Mouse (Mus musculus) liver, embryonic 16.5 days (tissue): ENCODE measurements around the gene Gale. TPM values are rescaled to one million over a fixed set of nuclear protein-coding genes. Genes with fewer than 3 reads are reported as not detected.
A peak's percentile ranks its signal among the peaks of the same experiment; 100 is the strongest.

ENCODE experiments used
- ATAC-seq: fragments of 200-750 bp; cut with Nextera tagmentation; 2 replicates; pipeline ENCODE4 v1.8.0; 2017; ENCODE audit warnings: low read depth, mild to moderate bottlenecking, moderate number of reproducible peaks, moderate library complexity
- H3K27ac ChIP-seq: fragments of 300-500 bp; sonication (generic); 2 replicates; pipeline ENCODE4 v1.5.1; 2014; ENCODE audit warnings: mild to moderate bottlenecking, low read length
- H3K27me3 ChIP-seq: fragments of 300-500 bp; sonication (generic); 2 replicates; pipeline ENCODE4 v1.6.1; 2014; ENCODE audit warnings: low read depth, low read length, mixed read lengths; ENCODE audit not compliant: control insufficient read depth, insufficient read depth
- H3K36me3 ChIP-seq: fragments of 300-500 bp; sonication (generic); 2 replicates; pipeline ENCODE4 v1.6.1; 2014; ENCODE audit warnings: mild to moderate bottlenecking; ENCODE audit not compliant: control insufficient read depth, insufficient read depth
- H3K4me1 ChIP-seq: fragments of 300-500 bp; sonication (generic); 2 replicates; pipeline ENCODE4 v1.6.1; 2014; ENCODE audit warnings: low read depth, low read length, mixed read lengths; ENCODE audit not compliant: control insufficient read depth
- H3K4me2 ChIP-seq: fragments of 300-500 bp; sonication (generic); 2 replicates; pipeline ENCODE4 v1.6.1; 2014; ENCODE audit warnings: low read depth, low read length, mixed read lengths
- H3K4me3 ChIP-seq: fragments of 300-500 bp; sonication (generic); 2 replicates; pipeline ENCODE4 v1.5.1; 2014; ENCODE audit warnings: low read depth, mild to moderate bottlenecking, low read length
- H3K9ac ChIP-seq: fragments of 300-500 bp; sonication (generic); 2 replicates; pipeline ENCODE4 v1.6.1; 2014; ENCODE audit warnings: low read depth, low read length
- H3K9me3 ChIP-seq: fragments of 300-500 bp; sonication (generic); replicated peaks from 2 replicates; pipeline ENCODE4 v1.6.1; 2016; ENCODE audit warnings: low read length; ENCODE audit not compliant: control insufficient read depth
- WGBS: fragments of 180-500 bp; shearing (Covaris S2); extraction: QIAGEN DNeasy Blood & Tissue Kit; methylation state at CpG from one replicate; pipeline ENCODE4 v1.1.7; 2014; ENCODE audit not compliant: insufficient replicate concordance; 5-methylcytosine and 5-hydroxymethylcytosine counted together
- polyA plus RNA-seq: library from polyadenylated mRNA; unstranded; fragments of >200 nt; fragmentation: Nextera tagmentation; extraction: Ambion mirVana; gene quantifications from 2 replicates; pipeline ENCODE4 v1.2.1, GENCODE M21; 2015

The Gale gene
- polyA plus RNA-seq, 1 experiment from 2014 or later: 37.6 TPM

DNA sequence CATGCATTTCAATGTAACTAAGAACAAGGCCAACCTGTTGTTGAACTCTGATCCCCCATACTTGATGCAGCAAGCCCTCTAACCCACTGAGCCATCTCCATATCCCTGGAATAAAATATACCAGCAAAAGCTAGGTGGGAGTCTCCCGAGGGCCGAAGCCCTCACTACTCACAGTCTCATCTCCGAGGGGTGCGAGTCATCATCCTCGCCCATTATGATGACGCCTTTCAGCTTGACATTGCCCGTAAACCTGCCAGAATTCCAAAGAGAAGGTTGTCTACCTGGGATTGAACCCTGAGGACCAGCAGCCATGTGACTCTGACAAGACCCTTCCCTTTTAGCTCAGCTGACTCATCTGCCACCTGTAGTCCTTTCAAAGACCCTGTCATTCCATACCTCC, 22.2 kb downstream of the Gale start:
- Histone ChIP-seq H3K4me3 (peak overlapping the region; percentile 84), H3K27ac (peak overlapping the region; percentile 96), H3K36me3 (peaks cover 26% of the 10 kb centered on the region), H3K4me1 (peaks cover 33% of the 10 kb centered on the region), H3K9ac (peak overlapping the region; percentile 91), H3K27me3 (no peaks in the 10 kb centered on the region), H3K4me2 (peak overlapping the region; percentile 92), H3K9me3 (no peaks in the 10 kb centered on the region)
- 74% methylated on average over 7 of the region's 7 CpGs for WGBS
- no peak for ATAC-seq

DNA sequence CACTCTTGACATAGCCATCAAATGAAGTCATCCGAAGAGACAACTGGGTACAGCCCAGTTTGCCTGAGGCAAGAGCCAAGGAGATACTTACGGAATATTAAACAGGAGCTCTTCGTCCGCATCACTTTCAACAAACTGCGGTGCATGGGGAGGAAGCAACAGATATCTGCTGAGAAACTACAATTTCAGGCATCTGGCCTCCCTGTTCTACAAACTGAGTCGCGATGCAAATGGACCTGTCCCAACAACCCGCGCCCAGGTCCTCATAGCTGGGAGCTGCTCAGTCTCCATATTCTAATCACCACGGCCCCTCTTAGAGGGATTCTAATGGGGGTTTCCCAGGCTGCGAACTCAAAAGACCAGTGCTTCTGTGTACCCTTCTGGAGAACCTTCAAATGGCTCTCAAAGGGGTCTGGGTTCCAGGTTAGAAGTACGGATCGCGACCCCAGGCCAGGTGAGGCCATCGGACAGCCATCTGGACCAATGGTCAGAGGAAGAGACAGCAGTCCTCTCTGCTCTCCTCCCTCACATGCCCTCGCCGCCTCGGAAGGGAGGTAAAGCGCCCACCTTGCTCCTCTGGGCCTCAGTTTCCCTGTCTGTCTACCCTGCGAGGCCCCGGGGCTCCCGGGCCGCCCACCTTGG, 22.9 kb downstream of the Gale start:
- Histone ChIP-seq H3K4me2 (peak overlapping the region; percentile 92), H3K27me3 (no peaks in the 10 kb centered on the region), H3K9me3 (no peaks in the 10 kb centered on the region), H3K4me3 (peak overlapping the region; percentile 84), H3K27ac (peak overlapping the region; percentile 96), H3K4me1 (peaks cover 33% of the 10 kb centered on the region), H3K36me3 (peaks cover 26% of the 10 kb centered on the region), H3K9ac (peak overlapping the region; percentile 91)
- no peak for ATAC-seq
- 8% methylated on average over 23 of the region's 23 CpGs for WGBS

DNA sequence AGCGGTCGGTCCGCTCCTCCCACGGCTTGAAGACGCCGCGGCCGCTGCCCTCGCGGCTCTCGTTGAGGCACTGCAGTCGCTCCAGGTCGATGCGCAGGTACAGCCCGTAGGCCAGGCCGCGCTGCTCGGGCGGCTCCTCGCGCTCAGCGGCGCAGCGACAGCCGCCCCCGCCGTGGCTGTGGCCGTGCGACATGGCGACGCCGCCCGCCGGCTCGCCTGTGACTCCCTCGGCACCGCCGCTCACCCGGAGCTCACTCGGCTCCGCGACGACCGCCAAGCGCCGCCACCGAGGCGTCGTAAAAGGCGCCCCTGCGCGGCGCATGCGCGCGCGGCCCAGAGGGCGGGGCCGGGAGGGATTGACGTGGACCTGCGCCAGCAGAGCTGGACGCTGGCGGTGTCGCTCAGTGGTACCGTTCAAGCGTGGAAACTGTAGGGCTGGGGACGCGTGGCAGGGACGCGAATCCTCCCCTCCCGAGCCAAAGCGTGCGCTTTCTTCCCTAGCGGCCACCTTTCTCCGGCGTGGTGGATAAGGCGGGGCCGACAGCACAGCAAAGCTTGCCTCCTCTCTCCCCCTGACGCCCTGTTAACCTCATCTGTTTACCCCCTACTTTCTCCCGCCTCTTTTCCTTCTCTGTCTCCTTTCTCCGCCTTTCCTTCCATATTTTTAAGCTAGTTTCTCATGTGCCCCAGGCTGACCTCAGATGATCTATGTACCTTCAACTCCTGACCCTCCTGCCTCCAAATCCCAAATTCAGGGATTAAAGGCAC, 23.6 kb downstream of the Gale start, which contains the start of gene Pithd1:
Gene Pithd1, minus strand, starts transcription at position 322 of the 768 bp plus-strand sequence.
- ATAC-seq: peak; percentile 86
- WGBS: under 1% methylated on average over 79 of the region's 81 CpGs
- Histone ChIP-seq H3K27me3 (no peaks in the 10 kb centered on the region), H3K4me2 (peak within 1 kb of the TSS; percentile 92), H3K4me1 (peaks cover 33% of the 10 kb centered on the region), H3K4me3 (peak within 1 kb of the TSS; percentile 84), H3K9me3 (peaks cover 3% of the 10 kb centered on the region; the same call in 1 of the 2 replicates), H3K27ac (peak within 1 kb of the TSS; percentile 96), H3K9ac (peak within 1 kb of the TSS; percentile 91), H3K36me3 (peaks cover 21% of the 10 kb centered on the region)

DNA sequence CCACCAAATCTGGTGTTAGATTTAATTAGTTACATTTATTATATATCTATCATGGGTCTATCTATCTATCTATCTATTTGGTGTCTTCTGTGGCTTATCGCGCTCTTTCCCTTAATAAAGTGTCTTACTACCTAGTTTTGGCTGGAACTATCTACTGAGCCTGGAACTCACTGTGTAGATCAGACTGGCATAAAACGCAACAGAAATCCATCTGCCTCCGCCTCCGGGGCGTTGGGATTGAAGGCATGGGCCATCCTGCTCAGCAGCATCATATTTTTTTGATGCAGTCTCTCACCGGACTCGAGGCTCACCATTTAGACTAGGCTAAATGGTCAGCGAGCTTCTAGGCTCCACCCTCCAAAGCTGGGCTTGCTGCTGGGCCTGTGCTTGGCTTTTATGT, 24.2 kb downstream of the Gale start:
- H3K9ac ChIP-seq: peak overlapping the region; percentile 91
- H3K4me3 ChIP-seq: peak overlapping the region; percentile 84
- peak overlapping the region; percentile 96 for H3K27ac ChIP-seq
- H3K9me3 ChIP-seq: peaks cover 3% of the 10 kb centered on the region; the same call in 1 of the 2 replicates
- H3K27me3 ChIP-seq: no peaks in the 10 kb centered on the region
- no peak for ATAC-seq
- H3K36me3 ChIP-seq: peaks cover 19% of the 10 kb centered on the region
- H3K4me2 ChIP-seq: peak overlapping the region; percentile 92
- peaks cover 33% of the 10 kb centered on the region for H3K4me1 ChIP-seq
- 68% methylated on average over 9 of the region's 9 CpGs for WGBS

DNA sequence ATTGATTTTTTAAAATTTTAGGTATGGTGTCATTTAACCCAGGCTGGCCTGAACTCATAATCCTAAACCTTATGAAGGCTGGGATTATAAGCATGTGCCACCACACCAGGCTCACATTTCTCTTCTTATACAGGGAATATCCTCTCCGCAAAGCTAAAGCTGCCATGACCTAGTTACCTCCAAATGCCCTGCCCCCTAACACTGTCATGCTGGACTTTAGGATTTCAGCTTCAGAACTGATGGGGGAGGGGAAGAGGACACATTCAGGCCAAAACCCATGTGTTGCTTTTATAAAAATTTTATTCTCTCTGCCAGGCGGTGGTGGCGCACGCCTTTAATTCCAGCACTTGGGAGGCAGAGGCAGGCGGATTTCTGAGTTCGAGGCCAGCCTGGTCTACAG, 30.4 kb downstream of the Gale start:
- no peak overlapping the region for H3K9ac ChIP-seq
- no peaks in the 10 kb centered on the region for H3K27me3 ChIP-seq
- WGBS: 81% methylated on average over 6 of the region's 6 CpGs
- ATAC-seq: no peak; the same call in 1 of the 2 replicates
- H3K4me1 ChIP-seq: no peaks in the 10 kb centered on the region
- H3K4me2 ChIP-seq: no peak overlapping the region
- H3K4me3 ChIP-seq: no peak overlapping the region
- H3K27ac ChIP-seq: 0 out of 2 replicates have a peak overlapping the region, but pooled peaks have one; percentile 4
- H3K36me3 ChIP-seq: no peaks in the 10 kb centered on the region
- peaks cover 3% of the 10 kb centered on the region; the same call in 1 of the 2 replicates for H3K9me3 ChIP-seq

DNA sequence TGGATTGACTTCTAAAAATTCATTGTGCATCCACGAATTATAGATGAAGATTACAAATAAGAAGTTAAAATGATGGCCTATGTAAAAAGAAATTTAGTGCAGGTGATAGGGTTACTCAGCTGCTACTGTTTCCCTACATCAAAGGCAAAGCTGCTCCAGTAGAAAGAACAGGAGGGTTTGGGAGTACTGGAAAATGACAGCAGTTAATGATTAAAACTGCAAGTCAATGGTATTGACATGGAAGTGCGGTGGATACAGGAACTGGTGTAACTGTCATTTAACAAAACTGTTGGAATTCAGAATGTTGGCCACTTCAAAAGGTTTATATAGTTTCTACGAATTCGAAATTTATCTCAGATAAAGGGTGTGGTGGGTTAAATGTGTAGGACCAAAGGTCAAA, 31.6 kb downstream of the Gale start:
- Histone ChIP-seq H3K9me3 (peaks cover 3% of the 10 kb centered on the region; the same call in 1 of the 2 replicates), H3K27ac (peak overlapping the region; percentile 29; the same call in 1 of the 2 replicates), H3K4me2 (no peak overlapping the region), H3K36me3 (no peaks in the 10 kb centered on the region), H3K27me3 (no peaks in the 10 kb centered on the region), H3K4me3 (no peak overlapping the region), H3K9ac (no peak overlapping the region), H3K4me1 (no peaks in the 10 kb centered on the region)
- 64% methylated on average over 4 of the region's 4 CpGs for WGBS
- peak; percentile 35; the same call in 1 of the 2 replicates for ATAC-seq

DNA sequence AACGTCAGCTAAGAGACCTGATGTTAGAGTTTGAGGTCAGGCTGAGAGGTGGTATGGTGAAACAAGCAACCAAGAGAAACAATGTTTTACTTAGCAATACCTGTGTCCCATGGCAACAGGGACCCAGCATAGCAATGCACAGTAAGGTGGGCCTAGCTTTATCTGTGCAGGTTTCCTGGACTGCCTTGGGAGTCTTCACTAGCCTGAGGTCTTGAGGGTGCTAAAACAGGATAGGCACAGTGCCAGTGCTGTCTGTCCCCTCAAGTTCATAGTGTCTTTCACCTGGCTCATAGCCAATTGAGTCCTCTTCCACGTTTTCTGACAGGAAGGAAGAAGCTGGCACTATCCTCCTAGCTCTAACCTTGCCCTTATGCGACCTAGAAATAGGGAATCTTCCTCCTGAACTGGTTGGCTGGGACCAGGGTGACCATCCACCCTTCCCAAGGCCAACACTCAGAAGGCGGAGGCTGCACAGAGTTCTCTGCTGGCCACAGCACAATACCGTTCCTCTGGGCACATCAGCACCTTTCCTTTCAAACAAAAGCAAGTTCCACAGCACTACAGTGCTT, 40.7 kb downstream of the Gale start:
- no peak overlapping the region for H3K4me2 ChIP-seq
- no peak for ATAC-seq
- no peaks in the 10 kb centered on the region for H3K9me3 ChIP-seq
- H3K27me3 ChIP-seq: no peaks in the 10 kb centered on the region
- 79% methylated on average over 5 of the region's 5 CpGs for WGBS
- peaks cover 53% of the 10 kb centered on the region for H3K36me3 ChIP-seq
- H3K9ac ChIP-seq: no peak overlapping the region
- no peaks in the 10 kb centered on the region for H3K4me1 ChIP-seq
- no peak overlapping the region for H3K27ac ChIP-seq
- no peak overlapping the region for H3K4me3 ChIP-seq

DNA sequence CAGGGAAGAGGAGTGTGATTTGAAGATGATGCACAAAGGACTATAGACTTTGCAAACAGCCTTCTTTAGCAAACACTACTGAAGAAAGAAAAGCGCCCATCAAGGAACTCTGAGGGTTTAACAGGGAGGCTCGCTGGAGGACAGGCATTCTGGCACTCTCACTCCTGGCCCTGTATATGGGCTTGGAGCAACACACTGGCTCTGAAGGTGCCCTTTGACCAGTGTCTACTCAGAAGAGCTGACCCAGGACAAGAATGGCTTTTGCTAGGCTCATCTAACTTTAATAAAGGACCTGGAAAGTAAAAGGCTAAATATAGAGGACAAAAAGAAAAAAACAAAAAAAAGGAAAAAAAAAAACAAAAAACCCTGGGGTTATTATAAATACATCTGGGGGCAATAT, 41.4 kb downstream of the Gale start:
- Histone ChIP-seq H3K27ac (no peak overlapping the region), H3K9ac (no peak overlapping the region), H3K36me3 (peaks cover 60% of the 10 kb centered on the region), H3K4me3 (no peak overlapping the region), H3K4me2 (no peak overlapping the region), H3K9me3 (no peaks in the 10 kb centered on the region), H3K27me3 (no peaks in the 10 kb centered on the region), H3K4me1 (peaks cover 2% of the 10 kb centered on the region; the same call in 1 of the 2 replicates)
- WGBS: 78% methylated on average over 2 of the region's 2 CpGs
- ATAC-seq: no peak
